Mouse (Mus musculus): Measurements from ENCODE around the gene Kcnb1. TPM values are rescaled to one million over a fixed set of nuclear protein-coding genes. Genes with fewer than 3 reads are reported as not detected.

The Kcnb1 gene
- polyA plus RNA-seq, 1 experiment from 2014 or later, result 3.5 TPM

DNA sequence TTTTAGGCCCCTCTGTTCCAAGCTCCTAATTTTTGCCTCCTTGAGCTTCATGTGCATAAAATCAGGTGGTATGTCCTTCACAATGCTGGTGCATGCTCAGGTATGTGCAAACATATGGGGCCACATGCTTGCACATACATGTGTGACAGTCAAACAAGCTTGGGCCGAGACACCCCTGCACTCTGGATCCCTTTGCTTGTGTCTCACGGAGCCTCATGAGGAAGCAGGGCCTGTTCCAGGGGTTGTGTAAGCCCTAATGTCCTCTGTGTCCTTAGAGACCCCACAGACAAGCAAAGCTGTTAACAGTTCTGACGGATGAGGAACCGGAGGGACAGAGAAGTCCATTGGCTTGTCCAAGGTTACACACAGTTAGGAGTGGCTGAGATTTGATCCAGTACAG is 30.2 kb downstream of the Kcnb1 start:
- Histone ChIP-seq H3K36me3 (replicated peaks; ENCODE audit: control insufficient read depth, insufficient read depth) (no peaks in the 10 kb centered on the region), H3K9ac (no peak overlapping the region), H3K4me3 (replicated peaks; ENCODE audit: low read length) (no peak overlapping the region), H3K4me1 (replicated peaks; ENCODE audit: control insufficient read depth, insufficient read depth, low read length) (peaks cover 11% of the 10 kb centered on the region), H3K27me3 (ENCODE audit: control insufficient read depth, insufficient read depth, low read length) (no peaks in the 10 kb centered on the region), H3K9me3 (ENCODE audit: control insufficient read depth, low read length) (no peaks in the 10 kb centered on the region), H3K4me2 (replicated peaks) (no peak overlapping the region), H3K27ac (no peak overlapping the region)
- DNase-seq (ENCODE audit: low spot score), result no peak
- no peak for ATAC-seq (ENCODE audit: low FRiP score)
- 92% methylated on average over 4 of the region's 4 CpGs for WGBS

DNA sequence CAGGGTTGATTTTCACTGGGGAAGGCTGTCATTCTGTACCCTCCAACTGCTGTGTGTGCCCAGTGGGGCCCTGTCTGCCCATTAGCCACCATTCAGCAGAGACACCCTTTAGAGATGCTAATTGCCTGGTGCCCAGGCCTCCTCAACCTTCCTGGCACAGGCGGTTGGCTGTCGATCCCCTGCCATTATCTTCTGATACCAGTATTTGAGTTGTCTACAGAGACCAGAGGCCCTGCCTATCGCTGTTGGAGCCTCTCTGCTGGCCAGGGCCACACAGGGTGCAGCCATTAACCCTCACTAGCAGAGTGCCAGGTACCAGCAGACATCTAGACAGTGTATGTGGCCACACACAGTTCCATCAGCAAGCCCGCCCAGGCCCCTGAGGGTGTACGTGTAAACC is 31.2 kb downstream of the Kcnb1 start:
- peaks cover 11% of the 10 kb centered on the region for H3K4me1 ChIP-seq (replicated peaks; ENCODE audit: control insufficient read depth, insufficient read depth, low read length)
- H3K36me3 ChIP-seq (replicated peaks; ENCODE audit: control insufficient read depth, insufficient read depth), result no peaks in the 10 kb centered on the region
- DNase-seq (ENCODE audit: low spot score), result no peak
- no peaks in the 10 kb centered on the region for H3K9me3 ChIP-seq (ENCODE audit: control insufficient read depth, low read length)
- H3K27ac ChIP-seq, result no peak overlapping the region
- no peak for ATAC-seq (ENCODE audit: low FRiP score)
- 57% methylated on average over 5 of the region's 5 CpGs for WGBS
- no peak overlapping the region for H3K9ac ChIP-seq
- no peak overlapping the region for H3K4me3 ChIP-seq (replicated peaks; ENCODE audit: low read length)
- H3K27me3 ChIP-seq (ENCODE audit: control insufficient read depth, insufficient read depth, low read length), result no peaks in the 10 kb centered on the region
- H3K4me2 ChIP-seq (replicated peaks), result no peak overlapping the region

DNA sequence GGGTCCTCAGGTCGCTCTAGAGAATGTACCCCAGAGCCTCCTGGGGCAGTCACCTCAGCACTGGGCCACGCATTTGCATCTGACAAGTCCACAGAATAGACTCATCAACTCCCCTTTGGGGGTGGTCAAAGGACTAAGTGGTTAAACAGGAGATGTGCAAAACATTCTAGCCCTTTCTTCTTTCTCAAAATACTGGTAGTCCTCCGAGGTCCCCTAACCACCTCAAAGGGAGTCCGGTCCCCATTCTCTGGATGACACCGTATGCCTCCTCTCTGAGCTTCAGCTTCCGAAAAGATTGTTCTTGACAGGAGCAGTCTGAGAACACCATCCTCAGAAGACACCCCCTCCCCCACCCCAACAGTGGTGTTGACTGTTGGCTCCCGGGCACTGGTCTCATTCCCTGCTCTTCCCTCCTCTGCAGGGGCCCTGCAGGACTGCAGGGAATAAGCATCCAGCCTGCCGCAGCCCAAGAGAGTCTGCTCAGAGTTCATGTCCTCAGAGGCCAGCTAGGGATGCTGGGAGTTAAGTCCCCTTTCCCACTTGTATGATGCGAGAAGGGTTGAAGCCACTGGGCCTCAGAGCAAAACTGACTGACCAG is 33.7 kb downstream of the Kcnb1 start:
- no peak for ATAC-seq (ENCODE audit: low FRiP score)

DNA sequence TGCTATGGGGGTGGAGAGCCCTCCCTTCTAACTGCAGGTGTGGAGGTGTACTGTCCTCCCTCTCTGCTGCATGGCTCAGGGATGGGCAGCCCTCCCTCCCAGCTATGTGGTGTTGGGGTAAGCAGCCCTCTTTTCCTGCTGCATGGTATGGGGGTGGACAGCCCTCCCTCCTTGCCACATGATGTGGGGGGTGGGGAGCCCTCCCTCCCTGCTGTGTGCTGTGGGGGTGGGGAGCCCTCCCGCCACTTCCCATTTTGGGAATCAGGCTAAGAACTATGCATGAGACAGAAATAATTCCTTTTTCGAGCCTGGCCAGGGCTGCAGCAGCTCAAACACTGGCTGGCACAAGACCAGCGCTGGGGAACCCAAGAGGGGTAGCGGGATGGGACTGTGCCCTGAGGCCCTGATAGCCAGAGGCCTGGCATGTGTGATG is 34.4 kb downstream of the Kcnb1 start:
- no peak overlapping the region for H3K27ac ChIP-seq
- H3K4me3 ChIP-seq (replicated peaks; ENCODE audit: low read length), result no peak overlapping the region
- H3K36me3 ChIP-seq (replicated peaks; ENCODE audit: control insufficient read depth, insufficient read depth), result no peaks in the 10 kb centered on the region
- H3K27me3 ChIP-seq (ENCODE audit: control insufficient read depth, insufficient read depth, low read length), result no peaks in the 10 kb centered on the region
- H3K4me2 ChIP-seq (replicated peaks), result no peak overlapping the region
- peaks cover 11% of the 10 kb centered on the region for H3K4me1 ChIP-seq (replicated peaks; ENCODE audit: control insufficient read depth, insufficient read depth, low read length)
- H3K9me3 ChIP-seq (ENCODE audit: control insufficient read depth, low read length), result no peaks in the 10 kb centered on the region
- H3K9ac ChIP-seq, result no peak overlapping the region
- DNase-seq (ENCODE audit: low spot score) (no peak), ATAC-seq (ENCODE audit: low FRiP score) (no peak; the same call in 1 of the 2 replicates)
- WGBS, result 41% methylated on average over 4 of the region's 4 CpGs

More for the DNA sequence above, 33.7 kb downstream of the Kcnb1 start:
- Histone ChIP-seq H3K9ac (no peak overlapping the region), H3K4me2 (replicated peaks) (no peak overlapping the region), H3K4me3 (replicated peaks; ENCODE audit: low read length) (no peak overlapping the region), H3K27ac (no peak overlapping the region), H3K4me1 (replicated peaks; ENCODE audit: control insufficient read depth, insufficient read depth, low read length) (peaks cover 11% of the 10 kb centered on the region), H3K9me3 (ENCODE audit: control insufficient read depth, low read length) (no peaks in the 10 kb centered on the region), H3K27me3 (ENCODE audit: control insufficient read depth, insufficient read depth, low read length) (no peaks in the 10 kb centered on the region), H3K36me3 (replicated peaks; ENCODE audit: control insufficient read depth, insufficient read depth) (no peaks in the 10 kb centered on the region)
- 30% methylated on average over 9 of the region's 9 CpGs for WGBS
- no peak for DNase-seq (ENCODE audit: low spot score)

DNA sequence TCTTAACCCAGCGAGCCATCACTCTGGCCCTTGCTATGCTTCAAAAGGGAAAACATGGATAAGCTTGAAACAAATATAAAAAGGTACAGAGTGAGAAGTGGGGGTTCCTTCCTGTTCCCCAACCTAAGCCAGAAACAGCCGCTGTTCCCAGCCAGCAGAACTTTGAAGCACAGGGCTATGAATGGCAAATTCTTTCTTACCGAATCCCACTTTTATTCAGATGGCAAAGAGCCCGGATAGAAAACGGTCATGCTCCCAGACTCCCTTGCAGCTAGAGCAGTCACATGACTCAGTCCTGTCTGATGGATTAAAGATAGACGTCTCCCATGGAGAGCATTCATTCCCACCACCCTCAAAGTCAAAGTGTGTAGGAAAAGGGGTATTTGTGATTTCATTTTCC is 39.1 kb downstream of the Kcnb1 start:
- DNase-seq (ENCODE audit: low spot score) (no peak), ATAC-seq (ENCODE audit: low FRiP score) (no peak)
- no peak overlapping the region for H3K4me2 ChIP-seq (replicated peaks)
- no peak overlapping the region for H3K27ac ChIP-seq
- H3K36me3 ChIP-seq (replicated peaks; ENCODE audit: control insufficient read depth, insufficient read depth), result no peaks in the 10 kb centered on the region
- no peak overlapping the region for H3K9ac ChIP-seq
- no peaks in the 10 kb centered on the region for H3K9me3 ChIP-seq (ENCODE audit: control insufficient read depth, low read length)
- peaks cover 5% of the 10 kb centered on the region for H3K4me1 ChIP-seq (replicated peaks; ENCODE audit: control insufficient read depth, insufficient read depth, low read length)
- 95% methylated on average over 6 of the region's 6 CpGs for WGBS
- no peak overlapping the region for H3K4me3 ChIP-seq (replicated peaks; ENCODE audit: low read length)
- H3K27me3 ChIP-seq (ENCODE audit: control insufficient read depth, insufficient read depth, low read length), result no peaks in the 10 kb centered on the region

DNA sequence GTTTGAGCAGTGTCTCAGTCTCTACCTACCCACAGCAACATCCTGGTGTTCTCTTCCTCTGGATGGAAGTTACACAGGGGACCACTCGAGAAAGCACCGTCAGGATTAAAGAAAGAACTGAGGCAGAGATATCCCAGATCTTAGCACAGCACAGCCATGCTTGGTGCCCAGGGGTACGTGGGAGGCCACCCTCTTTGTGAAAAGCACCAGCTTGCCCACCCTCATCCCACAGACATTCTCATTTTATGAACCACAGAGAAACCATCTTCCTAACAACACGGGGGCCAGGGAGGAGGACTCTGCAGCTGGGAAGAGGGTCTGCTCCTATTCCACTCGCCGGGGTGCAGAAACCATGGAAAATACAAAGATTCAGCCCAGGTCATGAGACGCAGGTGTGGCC is 39.8 kb downstream of the Kcnb1 start:
- no peak for ATAC-seq (ENCODE audit: low FRiP score)
- H3K9me3 ChIP-seq (ENCODE audit: control insufficient read depth, low read length), result no peaks in the 10 kb centered on the region
- 92% methylated on average over 7 of the region's 7 CpGs for WGBS
- H3K4me3 ChIP-seq (replicated peaks; ENCODE audit: low read length), result no peak overlapping the region
- no peaks in the 10 kb centered on the region for H3K36me3 ChIP-seq (replicated peaks; ENCODE audit: control insufficient read depth, insufficient read depth)
- no peak for DNase-seq (ENCODE audit: low spot score)
- H3K27ac ChIP-seq, result no peak overlapping the region
- 0 out of 2 replicates have a peak, but pooled peaks cover 2% of the 10 kb centered on the region for H3K4me1 ChIP-seq (replicated peaks; ENCODE audit: control insufficient read depth, insufficient read depth, low read length)
- H3K27me3 ChIP-seq (ENCODE audit: control insufficient read depth, insufficient read depth, low read length), result no peaks in the 10 kb centered on the region
- H3K9ac ChIP-seq, result no peak overlapping the region
- no peak overlapping the region for H3K4me2 ChIP-seq (replicated peaks)

DNA sequence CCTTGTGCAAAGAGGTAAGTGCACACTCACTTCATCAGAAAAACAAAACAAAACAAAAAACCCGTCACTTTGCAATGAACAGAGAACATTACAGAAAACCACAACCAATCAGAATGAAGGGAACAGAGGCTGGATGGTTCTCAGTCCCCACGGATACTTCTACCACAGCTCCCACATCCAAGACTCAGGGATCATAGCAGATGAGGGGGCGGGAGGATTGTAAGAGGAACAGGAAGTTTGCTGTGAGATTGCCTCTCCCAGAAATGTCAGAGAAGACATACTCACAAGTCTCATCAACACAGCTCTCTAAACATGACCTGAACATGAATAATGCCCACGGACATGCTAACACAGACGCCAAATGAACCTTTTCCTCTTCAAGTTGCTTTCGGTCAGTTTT is 40.9 kb downstream of the Kcnb1 start:
- Histone ChIP-seq H3K27ac (no peak overlapping the region), H3K27me3 (ENCODE audit: control insufficient read depth, insufficient read depth, low read length) (no peaks in the 10 kb centered on the region), H3K4me2 (replicated peaks) (no peak overlapping the region), H3K9ac (no peak overlapping the region), H3K4me1 (replicated peaks; ENCODE audit: control insufficient read depth, insufficient read depth, low read length) (peaks cover 13% of the 10 kb centered on the region; the same call in 1 of the 2 replicates), H3K4me3 (replicated peaks; ENCODE audit: low read length) (no peak overlapping the region), H3K9me3 (ENCODE audit: control insufficient read depth, low read length) (no peaks in the 10 kb centered on the region), H3K36me3 (replicated peaks; ENCODE audit: control insufficient read depth, insufficient read depth) (no peaks in the 10 kb centered on the region)
- ATAC-seq (ENCODE audit: low FRiP score) (no peak), DNase-seq (ENCODE audit: low spot score) (no peak)
- WGBS, result 93% methylated on average over 6 of the region's 6 CpGs

DNA sequence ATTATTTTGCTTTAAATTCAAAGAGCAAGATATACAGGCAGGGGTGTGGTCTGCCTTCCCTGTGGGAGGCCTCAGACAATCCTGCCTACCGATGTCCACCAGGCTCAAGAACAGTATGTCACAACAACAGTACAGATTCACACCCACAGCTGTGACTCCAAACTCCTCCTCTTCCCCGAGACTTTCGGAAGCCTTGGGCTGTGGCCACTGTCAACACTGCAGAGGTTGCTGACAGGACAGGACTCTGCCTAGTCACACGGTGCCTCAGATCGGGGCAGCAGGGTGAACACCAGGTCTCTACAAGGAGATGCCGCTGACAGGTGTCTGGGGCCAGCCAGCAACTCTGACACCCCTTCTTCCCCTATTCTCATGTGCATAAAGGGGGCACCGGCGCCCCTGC is 42.2 kb downstream of the Kcnb1 start:
- DNase-seq (ENCODE audit: low spot score) (no peak), ATAC-seq (ENCODE audit: low FRiP score) (no peak)
- no peaks in the 10 kb centered on the region for H3K36me3 ChIP-seq (replicated peaks; ENCODE audit: control insufficient read depth, insufficient read depth)
- H3K27me3 ChIP-seq (ENCODE audit: control insufficient read depth, insufficient read depth, low read length), result no peaks in the 10 kb centered on the region
- H3K4me3 ChIP-seq (replicated peaks; ENCODE audit: low read length), result no peak overlapping the region
- H3K27ac ChIP-seq, result no peak overlapping the region
- peaks cover 13% of the 10 kb centered on the region; the same call in 1 of the 2 replicates for H3K4me1 ChIP-seq (replicated peaks; ENCODE audit: control insufficient read depth, insufficient read depth, low read length)
- 81% methylated on average over 8 of the region's 8 CpGs for WGBS
- H3K4me2 ChIP-seq (replicated peaks), result no peak overlapping the region
- no peaks in the 10 kb centered on the region for H3K9me3 ChIP-seq (ENCODE audit: control insufficient read depth, low read length)
- no peak overlapping the region for H3K9ac ChIP-seq

DNA sequence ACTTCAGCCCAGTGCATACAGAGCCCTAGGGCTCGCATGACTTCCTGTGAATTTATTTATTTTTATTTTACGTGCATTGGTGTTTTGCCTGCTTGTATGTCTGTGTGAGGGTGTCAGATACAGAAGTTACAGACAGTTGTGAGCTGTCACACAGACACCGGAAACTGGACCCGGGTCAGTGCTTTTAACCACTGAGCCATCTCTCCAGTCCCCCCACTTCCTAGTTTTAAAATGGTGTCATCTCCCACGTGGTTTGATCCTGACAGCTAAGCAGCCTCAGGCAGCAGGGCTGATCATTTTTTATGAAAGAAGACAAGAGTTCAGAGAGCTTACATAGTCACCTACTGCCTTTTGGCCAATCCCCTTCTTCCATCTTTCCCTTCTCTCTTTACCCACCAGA is 44.1 kb downstream of the Kcnb1 start:
- no peak for DNase-seq (ENCODE audit: low spot score)
- Histone ChIP-seq H3K4me3 (replicated peaks; ENCODE audit: low read length) (no peak overlapping the region), H3K36me3 (replicated peaks; ENCODE audit: control insufficient read depth, insufficient read depth) (no peaks in the 10 kb centered on the region), H3K4me1 (replicated peaks; ENCODE audit: control insufficient read depth, insufficient read depth, low read length) (peaks cover 13% of the 10 kb centered on the region; the same call in 1 of the 2 replicates), H3K27me3 (ENCODE audit: control insufficient read depth, insufficient read depth, low read length) (no peaks in the 10 kb centered on the region), H3K27ac (no peak overlapping the region), H3K4me2 (replicated peaks) (no peak overlapping the region), H3K9me3 (ENCODE audit: control insufficient read depth, low read length) (no peaks in the 10 kb centered on the region), H3K9ac (no peak overlapping the region)
- 58% methylated on average over 5 of the region's 5 CpGs for WGBS
- no peak for ATAC-seq (ENCODE audit: low FRiP score)
